Mouse (Mus musculus) layer of hippocampus, adult 2 months (tissue): ENCODE results near the gene Sh3bp2. TPM values are rescaled to one million over a fixed set of nuclear protein-coding genes. Genes with fewer than 3 reads are reported as not detected.
"Not testable (repeated sequence)": the region's sequence is repeated elsewhere in the genome, so short reads cannot be mapped to it uniquely, and the experiment has no call there.

Source experiments
- DNase-seq, 2 experiments: peaks; one replicate each; pipeline ENCODE4 v3.0.0; 2022; ENCODE audit warnings: low spot score in 2 of 2
- H3K27ac ChIP-seq: fragments of 200-600 bp; 2 replicates; pipeline ENCODE4 v1.8.1; 2022
- H3K4me3 ChIP-seq: fragments of 200-600 bp; 2 replicates; pipeline ENCODE4 v1.8.1; 2022; ENCODE audit warnings: mild to moderate bottlenecking
- CTCF ChIP-seq: fragments of 200-600 bp; conservative IDR thresholded peaks from 2 replicates; pipeline ENCODE4 v1.8.1; 2022; ENCODE audit warnings: antibody characterized with exemption, mild to moderate bottlenecking, moderate library complexity
- microRNA-seq, 2 experiments: library from miRNA; unstranded; fragments of <30 nt; microRNA quantifications; one replicate each; pipeline ENCODE4 v1.2.0; 2021
- total RNA-seq, 2 experiments: library from RNA; stranded (reverse); gene quantifications; 2 replicates each; pipeline ENCODE4 v1.2.3; 2021

Gene Sh3bp2
- total RNA-seq, 2 experiments from 2014 or later = 3.3 to 6.6 TPM

DNA sequence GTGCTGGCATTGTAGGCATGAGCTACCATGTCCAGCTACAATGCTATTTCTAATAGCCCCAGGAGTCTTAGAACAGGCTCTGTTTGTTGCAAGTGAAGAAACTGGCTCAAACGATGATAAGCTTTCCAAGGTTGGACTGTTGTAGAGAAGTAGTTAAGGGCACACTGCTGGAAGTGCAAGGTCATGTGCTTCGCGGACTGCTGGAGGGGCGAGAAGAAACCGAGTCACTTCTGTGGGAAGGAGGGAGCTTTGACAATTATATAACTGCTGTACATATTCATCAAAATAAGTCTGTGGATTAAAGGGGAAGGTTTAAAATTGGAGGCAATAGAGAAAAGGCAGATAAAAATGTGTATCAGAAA is 56.7 kb downstream of the Sh3bp2 start:
- DNase-seq = no peak
- peak overlapping the region; percentile 71 for H3K27ac ChIP-seq
- no peak for TF ChIP-seq CTCF
- peak overlapping the region; percentile 12; the same call in 1 of the 2 replicates for H3K4me3 ChIP-seq

DNA sequence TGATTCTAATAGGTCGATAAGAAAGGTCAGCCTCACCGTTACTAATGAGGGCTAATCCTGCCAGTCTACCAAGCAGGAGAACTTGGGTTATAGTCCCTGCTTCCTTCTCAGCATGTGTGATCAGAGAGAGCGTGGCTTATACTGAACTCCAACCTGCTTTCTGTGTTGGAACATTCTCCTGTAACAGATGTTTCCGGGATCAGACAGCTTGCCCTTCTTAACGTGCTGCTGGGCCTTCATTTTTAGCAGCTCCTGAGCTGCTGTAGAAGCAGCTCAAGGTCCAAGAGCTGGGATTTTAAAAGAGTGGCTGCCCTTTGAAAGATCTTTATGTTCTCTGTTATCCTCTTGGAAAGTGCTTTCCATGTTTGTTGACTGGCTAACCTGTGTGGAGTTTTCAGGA is 59.6 kb downstream of the Sh3bp2 start:
- no peak for DNase-seq
- no peak for TF ChIP-seq CTCF
- Histone ChIP-seq H3K4me3 (no peak overlapping the region), H3K27ac (peak overlapping the region; percentile 61; the same call in 1 of the 2 replicates)

DNA sequence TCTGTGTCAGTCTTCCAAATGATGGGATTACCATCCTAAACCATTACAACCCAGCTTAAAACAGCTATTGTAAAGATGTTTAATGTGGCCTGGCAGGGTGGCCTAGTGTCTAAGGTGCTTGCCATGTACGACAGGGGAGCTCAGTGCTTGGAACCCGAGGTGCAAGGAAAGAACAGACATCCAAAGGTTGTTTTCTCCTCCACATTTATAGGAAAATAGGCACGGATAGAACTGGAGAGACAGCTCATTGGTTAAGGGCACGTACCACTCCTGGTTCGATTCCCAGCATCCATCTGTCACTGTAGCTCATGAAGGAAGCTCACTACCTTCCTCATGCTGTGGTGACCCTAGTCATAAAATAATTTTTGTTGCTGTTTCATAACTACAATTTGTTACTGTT is 62.2 kb downstream of the Sh3bp2 start:
- Histone ChIP-seq H3K27ac (peak overlapping the region; percentile 72), H3K4me3 (no peak overlapping the region)
- DNase-seq = no peak
- no peak for TF ChIP-seq CTCF

DNA sequence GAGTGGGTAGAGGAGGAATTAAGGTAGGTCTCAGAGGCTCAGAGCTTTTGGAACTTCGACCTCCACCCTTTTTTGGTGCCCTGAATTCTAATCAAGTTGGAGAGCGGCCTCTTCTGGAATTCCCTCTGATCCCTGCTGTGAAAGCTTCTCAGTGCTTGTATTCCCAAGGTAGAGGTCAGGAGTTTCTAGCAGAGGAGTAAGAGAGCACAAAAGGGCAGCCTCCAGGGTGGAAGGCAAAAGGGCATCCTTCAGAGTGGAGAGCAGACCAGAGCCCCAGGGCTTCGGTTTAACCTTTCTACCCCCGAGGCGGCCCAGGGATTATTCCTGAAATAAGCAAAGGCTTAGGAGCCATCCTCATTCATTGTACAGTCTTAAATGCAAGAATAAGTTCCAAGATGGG is 64.4 kb downstream of the Sh3bp2 start:
- TF ChIP-seq CTCF = no peak
- peak overlapping the region; percentile 79 for H3K27ac ChIP-seq
- no peak for DNase-seq
- no peak overlapping the region for H3K4me3 ChIP-seq

DNA sequence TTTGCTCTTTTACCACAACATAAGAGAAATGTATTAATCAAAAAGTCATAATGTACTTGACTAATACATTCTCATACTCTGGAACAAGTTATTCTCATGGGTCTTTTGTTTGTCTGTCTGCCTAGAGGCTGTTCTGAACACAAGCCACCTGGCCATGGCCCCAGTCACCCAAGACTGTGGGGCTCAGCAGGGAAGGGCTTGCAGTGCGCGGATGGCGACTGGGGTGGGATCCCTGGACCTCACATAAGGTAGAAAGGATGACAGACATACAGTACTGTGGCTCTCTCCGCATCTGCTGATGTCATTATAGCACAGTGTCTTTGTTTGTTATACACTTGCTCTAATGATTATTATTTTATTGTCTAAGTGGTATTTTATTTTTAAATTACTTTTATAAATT is 65.1 kb downstream of the Sh3bp2 start:
- peak overlapping the region; percentile 79 for H3K27ac ChIP-seq
- no peak for TF ChIP-seq CTCF

DNA sequence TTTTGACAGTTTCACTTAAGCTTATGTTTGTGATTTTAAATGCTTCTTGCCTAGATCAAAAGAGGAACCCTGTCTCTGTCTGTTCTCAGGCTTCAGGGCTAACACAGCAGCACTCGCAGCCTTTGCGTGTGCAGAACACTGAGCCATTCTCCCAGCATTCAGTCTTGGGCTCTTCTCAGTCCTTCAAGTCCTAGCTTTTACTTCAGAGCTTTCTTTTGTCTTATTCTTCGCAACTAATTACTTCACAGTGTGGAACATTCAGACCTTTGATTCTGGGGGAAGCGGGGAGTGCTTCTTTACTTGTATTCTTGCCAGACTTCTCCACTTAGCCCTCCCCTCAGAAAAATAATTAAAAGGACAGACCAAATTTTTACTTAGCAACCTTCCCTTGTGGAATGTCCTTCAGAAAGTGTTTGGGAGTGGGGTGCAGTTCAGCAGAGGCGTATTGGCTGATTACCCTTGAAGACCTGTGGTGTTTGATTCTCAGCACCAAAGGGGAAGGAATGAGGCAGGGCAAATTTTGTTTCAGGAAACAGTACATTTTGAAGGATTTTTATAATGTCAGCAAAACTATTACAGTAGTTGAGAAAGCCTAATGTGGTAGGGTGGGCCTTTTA is 65.9 kb downstream of the Sh3bp2 start:
- DNase-seq = no peak
- H3K4me3 ChIP-seq = no peak overlapping the region
- H3K27ac ChIP-seq = peak overlapping the region; percentile 79
- no peak for TF ChIP-seq CTCF

More for the DNA sequence above, 65.1 kb downstream of the Sh3bp2 start:
- H3K4me3 ChIP-seq = no peak overlapping the region
- no peak for DNase-seq

DNA sequence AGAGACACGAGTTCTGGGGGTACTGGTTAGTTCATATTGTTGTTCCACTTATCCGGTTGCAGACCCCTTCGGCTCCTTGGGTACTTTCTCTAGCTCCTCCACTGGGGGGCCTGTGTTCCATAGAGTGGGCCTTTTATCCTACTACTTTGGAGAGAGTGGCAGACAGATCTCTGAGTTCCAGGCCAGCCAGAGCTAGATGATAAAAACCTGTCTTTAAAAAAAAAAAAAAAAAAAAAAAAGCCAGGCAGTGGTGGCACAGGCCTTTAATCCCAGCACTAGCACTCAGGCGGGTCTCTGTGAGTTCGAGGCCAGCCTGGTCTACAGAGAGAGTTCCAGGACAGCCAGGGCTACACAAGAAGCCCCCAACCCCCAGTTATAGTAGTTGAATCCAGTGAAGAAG is 66.6 kb downstream of the Sh3bp2 start:
- H3K27ac ChIP-seq = peak overlapping the region; percentile 79
- not testable (repeated sequence) for DNase-seq, H3K4me3 ChIP-seq

DNA sequence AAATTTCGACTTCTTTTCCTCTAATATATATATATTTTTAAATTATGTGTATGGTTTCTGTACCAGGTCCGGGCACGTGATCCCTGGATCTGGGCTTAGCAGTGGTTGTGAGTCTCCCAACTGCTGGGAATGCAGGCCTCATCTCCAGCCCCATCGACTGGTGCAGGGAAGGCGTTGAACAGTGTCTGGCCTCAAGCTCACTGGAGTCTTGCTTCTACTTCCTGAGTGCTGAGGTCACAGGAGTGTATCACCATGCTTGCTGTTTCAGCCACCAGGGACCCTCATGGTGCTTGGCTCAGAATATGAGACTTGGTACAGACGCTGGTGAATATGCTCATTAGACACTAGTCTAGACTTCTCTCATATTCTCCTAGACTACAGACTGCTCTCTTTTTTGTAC is 67.0 kb downstream of the Sh3bp2 start:
- no peak for TF ChIP-seq CTCF

DNA sequence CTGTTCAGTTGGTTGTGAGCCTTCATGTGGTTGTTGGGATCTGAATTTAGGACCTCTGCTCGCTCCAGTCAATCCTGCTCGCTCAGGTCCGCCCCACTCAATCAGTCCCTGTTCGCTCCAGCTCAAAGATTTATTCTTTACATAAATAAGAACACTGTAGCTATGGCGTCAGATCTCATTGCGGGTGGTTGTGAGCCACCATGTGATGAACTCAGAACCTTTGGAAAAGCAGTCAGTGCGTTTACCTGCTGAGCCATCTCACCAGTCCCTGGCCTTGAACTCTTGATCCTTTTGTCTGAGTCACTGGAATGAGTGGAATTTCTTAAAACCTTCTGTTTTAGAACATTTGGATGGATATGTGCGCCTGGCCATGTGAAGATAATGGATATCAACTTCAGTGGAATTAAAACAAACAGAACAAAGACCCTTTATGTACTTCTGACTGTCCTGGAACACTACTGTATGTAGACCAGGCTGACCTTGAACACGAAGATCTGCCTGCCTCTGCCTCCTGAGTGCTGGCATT is 67.6 kb downstream of the Sh3bp2 start:
- no peak overlapping the region for H3K27ac ChIP-seq
- DNase-seq = no peak
- H3K4me3 ChIP-seq = no peak overlapping the region
- no peak for TF ChIP-seq CTCF

More for the DNA sequence above, 67.0 kb downstream of the Sh3bp2 start:
- Histone ChIP-seq H3K27ac (peak overlapping the region; percentile 79), H3K4me3 (no peak overlapping the region)
- DNase-seq = no peak

DNA sequence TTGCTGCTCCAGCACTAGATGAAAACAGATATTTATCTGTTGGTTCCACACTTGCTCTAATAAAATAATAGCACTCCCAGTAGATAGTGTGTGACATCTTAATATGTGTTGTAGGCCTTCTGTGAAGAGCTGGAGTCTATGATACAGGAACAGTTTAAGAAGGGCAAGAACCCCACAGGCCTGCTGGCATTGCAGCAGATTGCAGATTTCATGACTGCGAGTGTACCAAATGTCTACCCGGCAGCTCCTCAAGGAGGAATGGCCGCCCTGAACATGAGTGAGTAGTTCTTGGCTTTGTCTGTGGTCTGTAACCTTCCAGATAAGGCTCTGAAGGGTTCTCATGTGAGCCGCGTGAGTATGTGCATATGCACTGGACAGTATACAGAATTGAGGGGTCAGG is 78.9 kb downstream of the Sh3bp2 start:
- Histone ChIP-seq H3K4me3 (no peak overlapping the region), H3K27ac (peak overlapping the region; percentile 32)
- TF ChIP-seq CTCF = no peak
- no peak for DNase-seq

DNA sequence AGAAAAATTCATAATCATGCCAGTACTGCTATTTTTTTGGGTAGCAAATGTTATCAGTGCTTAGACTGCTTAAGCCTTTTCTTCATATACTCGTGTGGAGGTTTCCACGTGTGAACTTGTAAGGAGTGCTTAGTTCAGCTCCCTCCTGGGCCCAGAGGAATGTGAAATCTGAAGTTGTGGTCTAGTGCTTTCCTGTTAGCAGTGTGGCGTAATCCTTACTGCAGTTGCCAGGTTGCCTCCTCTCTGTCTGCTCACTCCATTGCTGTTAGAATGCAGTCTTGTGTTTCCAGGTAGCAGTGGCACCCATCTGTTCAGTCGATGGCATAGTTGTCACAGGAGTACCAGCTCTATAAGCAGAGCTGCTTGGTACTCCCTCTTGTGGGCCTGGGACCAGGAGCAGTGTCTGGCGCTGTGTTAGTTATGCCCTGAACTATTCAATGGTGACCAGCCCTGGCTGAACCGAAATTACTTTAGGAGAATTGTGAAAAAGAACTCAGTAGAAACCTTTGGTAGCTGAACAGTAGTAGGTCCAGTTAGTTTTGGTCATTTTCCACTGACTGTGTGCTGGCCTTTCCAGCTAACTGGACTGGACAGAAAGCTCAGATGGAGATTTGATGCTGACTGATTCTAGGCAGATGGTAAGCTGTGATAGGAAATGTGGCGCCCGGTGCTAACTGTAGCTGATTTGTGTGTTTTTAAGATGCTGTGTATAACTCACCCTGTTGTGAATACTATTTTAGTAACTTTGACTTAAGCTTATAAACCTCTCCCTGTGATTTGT is 81.7 kb downstream of the Sh3bp2 start:
- Histone ChIP-seq H3K4me3 (no peak overlapping the region), H3K27ac (peak overlapping the region; percentile 60)
- DNase-seq = peak; percentile 16 to 18
- TF ChIP-seq CTCF = peak; percentile 54

DNA sequence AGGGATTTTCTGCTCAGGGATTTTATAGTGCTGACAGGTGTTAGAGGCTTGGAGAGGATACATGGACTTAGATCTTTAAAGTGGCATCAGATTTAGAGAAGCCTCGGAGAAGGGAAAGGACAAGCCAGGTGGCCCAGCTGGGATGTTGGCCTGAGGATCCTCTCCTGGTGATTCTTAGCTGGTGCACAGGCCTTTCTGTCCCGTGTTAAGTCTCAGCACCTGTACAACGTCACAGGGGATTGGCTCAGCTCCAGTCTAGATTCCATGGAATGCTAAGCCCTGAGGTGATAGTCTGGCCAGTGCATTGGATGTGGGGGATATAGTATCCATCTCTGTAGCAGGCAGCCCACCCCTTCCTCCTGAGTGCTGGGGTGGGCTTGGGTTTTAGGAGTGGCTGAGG is 82.6 kb downstream of the Sh3bp2 start:
- Histone ChIP-seq H3K27ac (peak overlapping the region; percentile 60; the same call in 1 of the 2 replicates), H3K4me3 (no peak overlapping the region)
- no peak for DNase-seq
- TF ChIP-seq CTCF = no peak

DNA sequence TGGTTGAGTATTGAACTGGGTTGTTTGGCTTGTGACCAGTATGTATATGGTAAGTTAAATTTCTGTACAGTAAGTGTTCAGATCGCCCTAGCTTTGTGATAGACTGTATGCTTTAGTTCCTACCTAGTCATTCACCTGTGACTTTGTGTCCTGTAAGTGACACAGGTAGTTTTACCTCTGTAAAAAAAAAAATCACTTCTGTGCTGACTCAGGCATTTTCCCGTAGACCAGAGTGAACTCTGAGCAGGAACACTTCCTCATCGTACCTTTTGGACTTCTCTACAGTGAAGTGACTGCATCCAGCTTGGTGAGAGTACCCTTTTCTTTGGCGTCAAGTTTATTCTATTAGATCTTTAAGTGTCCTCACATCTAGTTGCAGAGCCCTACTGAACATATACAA is 84.3 kb downstream of the Sh3bp2 start:
- no peak overlapping the region; the same call in 1 of the 2 replicates for H3K27ac ChIP-seq
- TF ChIP-seq CTCF = no peak
- no peak for DNase-seq

More for the DNA sequence above, 84.3 kb downstream of the Sh3bp2 start:
- H3K4me3 ChIP-seq = no peak overlapping the region

Small RNA genes lying within 50 kb of the gene (microRNA-seq; reads per million reads assigned to microRNA genes)
- 0.74 to 1.3 reads per million in 2 experiments for gene Mir7036b

Other genes with a start within 250 kb of the Sh3bp2 start
- gene Zfyve28, start 237.4 kb upstream of the Sh3bp2 start, total RNA-seq = 10 to 100 TPM; 35.0 to 35.8 TPM
- under 1 TPM; 0.22 to 0.56 TPM for gene Cfap99, start 237.2 kb upstream of the Sh3bp2 start, total RNA-seq
- 10 to 100 TPM; 80.5 to 81.0 TPM for gene Rnf4, start 189.5 kb upstream of the Sh3bp2 start, total RNA-seq
- gene Fam193a, start 155.9 kb upstream of the Sh3bp2 start, total RNA-seq = 10 to 100 TPM; 42.6 to 46.4 TPM
- gene Tnip2, start 11.8 kb upstream of the Sh3bp2 start, total RNA-seq = 10 to 100 TPM; 29.9 to 30.9 TPM
- 100 to 1,000 TPM; 444 to 448 TPM for gene Add1, start 47.8 kb downstream of the Sh3bp2 start, total RNA-seq
- gene Mfsd10, start 111.4 kb downstream of the Sh3bp2 start, total RNA-seq = 10 to 100 TPM; 38.3 to 48.1 TPM
- gene Nop14, start 134.3 kb downstream of the Sh3bp2 start, total RNA-seq = 10 to 100 TPM; 16.0 to 16.9 TPM
- 1 to 10 TPM; 4.5 to 6.3 TPM for gene Grk4, start 134.5 kb downstream of the Sh3bp2 start, total RNA-seq
- gene Htt, start 235.9 kb downstream of the Sh3bp2 start, total RNA-seq = 10 to 100 TPM; 78.2 to 83.5 TPM